Mouse (Mus musculus) thymus, adult 2 months (tissue): ENCODE measurements around the gene Rpl26. TPM values are rescaled to one million over a fixed set of nuclear protein-coding genes. Genes with fewer than 3 reads are reported as not detected.
"Not testable (repeated sequence)": the region's sequence is repeated elsewhere in the genome, so short reads cannot be mapped to it uniquely, and the experiment has no call there.

Experiments
- DNase-seq: peaks from one replicate; pipeline ENCODE4 v3.0.0; 2021
- H3K27ac ChIP-seq: fragments of 200-500 bp; 2 replicates; pipeline ENCODE4 v1.5.1; 2012; ENCODE audit warnings: low read length, control low read depth; ENCODE audit not compliant: control insufficient read depth, insufficient read depth
- H3K27me3 ChIP-seq: fragments of 200-500 bp; 2 replicates; pipeline ENCODE4 v1.6.1; 2012; ENCODE audit warnings: mild to moderate bottlenecking, low read length, moderate library complexity, mixed read lengths; ENCODE audit not compliant: control insufficient read depth, insufficient read depth
- H3K36me3 ChIP-seq: fragments of 200-500 bp; 2 replicates; pipeline ENCODE4 v1.6.1; 2012; ENCODE audit warnings: mild to moderate bottlenecking, low read length, moderate library complexity; ENCODE audit not compliant: control insufficient read depth, insufficient read depth
- H3K4me1 ChIP-seq: fragments of 200-500 bp; replicated peaks from 2 replicates; pipeline ENCODE4 v1.6.1; 2012; ENCODE audit warnings: low read length; ENCODE audit not compliant: control insufficient read depth, insufficient read depth
- H3K4me3 ChIP-seq: fragments of 200-500 bp; 2 replicates; pipeline ENCODE4 v1.5.1; 2012; ENCODE audit warnings: mild to moderate bottlenecking, low read length, control low read depth, moderate library complexity; ENCODE audit not compliant: control insufficient read depth, insufficient read depth
- CTCF ChIP-seq: fragments of 200-500 bp; IDR thresholded peaks from 2 replicates; pipeline ENCODE4 v1.5.1; 2012; ENCODE audit warnings: mild to moderate bottlenecking, control low read depth, low read length, moderate library complexity, borderline replicate concordance; ENCODE audit not compliant: control insufficient read depth, poor library complexity, insufficient read depth; ENCODE audit errors: extremely low read depth
- POLR2A ChIP-seq: fragments of 200-500 bp; IDR thresholded peaks from 2 replicates; pipeline ENCODE4 v1.6.1; 2012; ENCODE audit warnings: mild to moderate bottlenecking, low read length, control low read depth, moderate library complexity; ENCODE audit not compliant: control insufficient read depth, poor library complexity, insufficient read depth; ENCODE audit errors: extremely low read depth
- WGBS: fragments of 180-500 bp; shearing (Covaris S2); methylation state at CpG from one replicate; pipeline ENCODE4 v1.1.7; 2018; 5-methylcytosine and 5-hydroxymethylcytosine counted together
- polyA plus RNA-seq: library from polyadenylated mRNA; depleted of rRNA; stranded (reverse); fragments of >200 nt; gene quantifications from 2 replicates; pipeline ENCODE4 v1.2.3, GENCODE M21; 2012

Gene Rpl26
- polyA plus RNA-seq, 1 experiment, result 1,133 TPM

DNA sequence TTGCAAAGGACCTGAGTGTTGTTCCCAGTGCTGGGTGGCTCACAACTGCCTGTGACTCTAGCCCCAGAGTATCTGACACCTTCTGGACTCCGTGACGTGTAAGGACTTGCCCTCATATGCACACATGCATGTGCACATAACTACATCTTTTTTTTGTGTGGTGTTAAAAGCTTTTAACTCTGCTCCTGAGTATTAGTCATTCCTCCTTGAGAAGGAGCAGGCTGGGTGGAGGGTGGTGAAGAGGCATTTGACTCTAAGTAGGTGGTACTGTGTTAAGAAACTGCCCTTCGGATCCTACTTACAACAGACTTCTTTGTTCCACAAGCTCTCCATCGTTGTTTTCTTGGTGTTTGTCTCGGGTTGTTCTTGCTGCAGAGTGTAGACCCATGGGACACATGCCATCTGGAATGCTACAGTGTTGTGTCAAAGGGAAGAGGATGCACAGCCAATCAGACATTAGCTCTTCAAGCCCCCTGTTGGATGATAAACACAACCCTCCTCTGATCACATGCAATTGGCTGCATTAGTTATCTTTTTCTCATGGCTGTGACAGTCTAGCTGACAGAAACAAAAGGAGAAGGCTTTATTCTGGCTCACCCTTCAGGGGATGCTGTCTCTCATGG, 32.6 kb downstream of the Rpl26 start:
- Histone ChIP-seq H3K27me3 (no peaks in the 10 kb centered on the region), H3K4me3 (no peak overlapping the region), H3K27ac (no peak overlapping the region), H3K4me1 (no peaks in the 10 kb centered on the region), H3K36me3 (no peaks in the 10 kb centered on the region)
- TF ChIP-seq CTCF, result no peak
- TF ChIP-seq POLR2A, result no peak
- no peak for DNase-seq
- 88% methylated on average over 5 of the region's 5 CpGs for WGBS

DNA sequence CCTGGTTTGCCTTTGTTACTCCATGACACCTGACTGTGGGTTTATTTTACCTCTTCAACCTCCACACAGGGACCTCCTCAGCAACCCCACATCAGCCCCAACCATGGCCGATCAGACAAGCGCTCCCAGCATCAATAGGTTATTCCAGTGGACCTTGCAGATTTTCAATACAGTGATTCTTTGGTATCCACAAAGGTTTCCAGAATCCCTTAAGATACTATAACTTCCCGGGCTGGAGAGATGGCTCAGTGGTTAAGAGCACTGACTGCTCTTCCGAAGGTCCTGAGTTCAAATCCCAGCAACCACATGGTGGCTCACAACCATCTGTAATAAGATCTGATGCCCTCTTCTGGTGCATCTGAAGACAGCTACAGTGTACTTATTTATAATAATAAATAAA, 35.6 kb downstream of the Rpl26 start:
- H3K4me3 ChIP-seq, H3K27me3 ChIP-seq, H3K36me3 ChIP-seq, H3K4me1 ChIP-seq, H3K27ac ChIP-seq, DNase-seq: not testable (repeated sequence)
- 94% methylated on average over 4 of the region's 4 CpGs for WGBS

DNA sequence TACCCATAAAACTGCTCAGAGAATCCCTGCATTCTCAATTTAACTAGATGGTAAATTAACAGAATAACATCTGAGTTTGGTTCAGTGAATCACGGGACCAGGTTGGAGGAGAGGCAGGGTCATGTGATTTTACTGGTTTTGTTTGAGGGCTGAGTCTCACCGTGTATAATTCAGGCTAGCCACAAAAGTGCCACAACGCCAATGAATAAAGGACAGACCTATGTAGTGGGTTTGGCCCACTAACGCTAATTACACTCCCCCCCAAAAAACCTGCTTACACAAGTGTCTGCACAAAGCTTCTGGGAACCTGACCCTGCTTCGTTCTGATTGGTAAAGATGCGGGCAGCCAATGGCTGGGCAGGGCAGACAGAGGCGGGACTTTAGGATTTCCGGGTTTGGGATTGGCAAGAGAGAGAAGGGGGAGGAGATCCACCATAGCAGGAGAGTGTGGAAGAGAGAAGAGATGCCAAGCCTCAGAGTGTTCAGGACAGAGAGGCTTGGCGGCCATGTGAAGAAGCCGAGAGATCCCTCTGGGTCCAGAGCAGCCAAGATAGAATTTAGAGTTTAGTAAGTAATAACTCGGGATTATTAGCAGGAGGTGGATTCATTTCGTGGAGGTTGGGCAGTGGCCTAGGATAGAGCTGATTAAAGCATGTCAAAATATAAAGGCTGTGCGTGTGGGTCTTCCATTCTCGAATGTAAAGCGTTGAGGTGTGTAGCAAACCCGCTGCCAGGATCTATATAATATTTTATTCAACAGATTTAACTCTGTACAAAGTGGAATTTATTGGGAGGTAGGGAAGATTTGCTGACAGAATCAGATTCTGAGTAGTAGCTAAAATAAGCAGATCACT, 38.3 kb downstream of the Rpl26 start:
- Histone ChIP-seq H3K4me1 (peaks cover 2% of the 10 kb centered on the region; the same call in 1 of the 2 replicates), H3K4me3 (peak overlapping the region; percentile 34), H3K27ac (no peak overlapping the region), H3K27me3 (no peaks in the 10 kb centered on the region), H3K36me3 (no peaks in the 10 kb centered on the region)
- peak; percentile 87 for DNase-seq
- 1% methylated on average over 16 of the region's 16 CpGs for WGBS
- TF ChIP-seq CTCF (no peak), POLR2A (peak; percentile 60; the same call in 1 of the 2 replicates)

DNA sequence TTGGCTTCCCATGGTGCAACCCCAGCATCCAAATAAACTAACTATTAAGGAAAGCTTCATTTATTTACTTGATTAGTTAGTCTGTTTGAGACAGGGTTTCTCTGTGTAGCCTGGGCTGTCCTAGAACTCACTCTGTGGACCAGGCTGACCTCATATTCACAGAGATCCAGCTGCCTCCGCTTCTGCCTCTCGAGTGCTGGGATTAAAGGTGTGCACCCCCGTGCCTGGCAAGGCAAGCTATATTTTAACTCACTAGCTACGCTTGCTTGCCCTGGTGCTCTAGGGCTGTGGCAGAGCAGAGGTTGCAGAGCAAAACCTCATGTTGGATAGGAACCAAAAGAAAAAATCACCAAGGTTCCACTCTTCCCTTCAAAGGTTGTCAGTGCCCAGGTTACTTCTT, 39.1 kb downstream of the Rpl26 start:
- Histone ChIP-seq H3K4me1 (peaks cover 2% of the 10 kb centered on the region; the same call in 1 of the 2 replicates), H3K4me3 (no peak overlapping the region)

DNA sequence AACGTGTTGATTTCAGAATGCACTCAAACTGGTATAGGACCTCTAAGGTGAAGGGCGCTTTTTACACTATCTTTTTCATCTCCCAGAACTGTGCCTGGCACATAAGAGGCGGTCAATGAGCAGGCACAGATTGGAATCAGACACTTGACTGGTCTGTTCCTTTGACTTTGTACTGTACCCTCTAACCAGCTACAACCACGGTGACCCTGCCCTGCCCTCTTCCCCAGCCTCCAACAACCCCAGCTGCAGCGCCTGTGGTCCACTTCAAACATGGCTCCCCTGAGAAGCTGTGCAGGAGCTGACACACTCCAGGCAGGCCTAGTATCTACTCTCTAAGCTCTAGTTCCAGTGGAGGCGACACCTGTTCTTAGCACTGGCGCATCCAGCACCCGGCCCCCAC, 41.3 kb downstream of the Rpl26 start:
- H3K27me3 ChIP-seq, result no peaks in the 10 kb centered on the region
- WGBS, result 96% methylated on average over 8 of the region's 8 CpGs
- peaks cover 2% of the 10 kb centered on the region; the same call in 1 of the 2 replicates for H3K4me1 ChIP-seq
- no peak overlapping the region for H3K4me3 ChIP-seq
- TF ChIP-seq CTCF (no peak), POLR2A (no peak)
- H3K36me3 ChIP-seq, result no peaks in the 10 kb centered on the region
- no peak overlapping the region for H3K27ac ChIP-seq
- DNase-seq, result no peak

More for the DNA sequence above, 39.1 kb downstream of the Rpl26 start:
- no peak for TF ChIP-seq CTCF
- TF ChIP-seq POLR2A, result no peak
- Histone ChIP-seq H3K36me3 (no peaks in the 10 kb centered on the region), H3K27ac (no peak overlapping the region), H3K27me3 (no peaks in the 10 kb centered on the region)
- WGBS, result 69% methylated on average over 4 of the region's 4 CpGs
- DNase-seq, result no peak

DNA sequence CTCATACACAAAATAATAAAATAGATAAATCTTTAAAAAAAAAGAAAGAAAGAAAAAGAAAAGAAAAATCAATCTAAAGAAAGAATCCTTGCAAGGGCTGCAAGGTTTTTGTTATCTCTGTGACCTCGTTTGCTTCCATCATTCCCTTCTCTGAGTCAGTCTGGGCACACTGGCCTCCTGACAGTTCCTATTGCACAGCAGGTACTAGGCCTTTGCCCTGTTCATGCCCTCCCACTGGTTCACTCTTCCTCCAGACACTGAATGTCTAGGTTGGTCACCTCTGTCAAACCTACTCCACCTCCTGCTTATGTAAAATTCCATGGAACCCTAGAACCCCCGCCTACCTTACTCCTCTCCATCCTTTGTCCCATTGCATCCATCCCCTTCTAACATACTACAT, 43.9 kb downstream of the Rpl26 start:
- TF ChIP-seq CTCF (no peak), POLR2A (no peak)
- no peak overlapping the region for H3K27ac ChIP-seq
- WGBS, result 91% methylated on average over 2 of the region's 2 CpGs
- peaks cover 2% of the 10 kb centered on the region; the same call in 1 of the 2 replicates for H3K4me1 ChIP-seq
- no peak overlapping the region for H3K4me3 ChIP-seq
- H3K27me3 ChIP-seq, result no peaks in the 10 kb centered on the region
- no peaks in the 10 kb centered on the region for H3K36me3 ChIP-seq
- DNase-seq, result no peak

DNA sequence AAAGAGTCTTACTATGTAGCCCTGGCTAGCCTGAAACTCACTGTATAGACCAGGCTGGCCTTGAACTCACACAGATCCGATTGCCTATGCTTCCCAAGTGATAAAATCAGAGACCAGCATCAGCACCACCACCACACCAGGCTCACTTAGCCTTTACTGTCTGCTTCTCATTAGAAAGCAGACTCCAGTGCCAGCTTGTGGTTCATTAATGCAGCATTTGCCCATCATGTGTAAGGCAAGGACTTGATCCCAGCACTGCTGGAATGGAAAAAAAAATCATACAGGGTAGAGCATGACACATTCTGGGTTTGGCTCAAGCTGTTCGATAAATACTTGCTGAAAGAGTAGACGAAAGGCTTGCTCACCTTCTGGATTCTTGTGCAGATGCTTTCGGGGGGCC, 44.6 kb downstream of the Rpl26 start:
- WGBS, result 98% methylated on average over 4 of the region's 4 CpGs
- H3K4me1 ChIP-seq, result no peaks in the 10 kb centered on the region

More for the DNA sequence above, 44.6 kb downstream of the Rpl26 start:
- H3K27ac ChIP-seq, result no peak overlapping the region
- no peak for TF ChIP-seq POLR2A
- no peak for TF ChIP-seq CTCF
- H3K27me3 ChIP-seq, result no peaks in the 10 kb centered on the region
- DNase-seq, result no peak
- H3K4me3 ChIP-seq, result no peak overlapping the region
- no peaks in the 10 kb centered on the region for H3K36me3 ChIP-seq
